Mouse (Mus musculus): Measurements from ENCODE around the gene Cldn7. TPM values are rescaled to one million over a fixed set of nuclear protein-coding genes. Genes with fewer than 3 reads are reported as not detected.
"Not testable (repeated sequence)": the region's sequence is repeated elsewhere in the genome, so short reads cannot be mapped to it uniquely, and the experiment has no call there.

Gene Cldn7
- not detected for total RNA-seq (2021)
- long read RNA-seq, experiment 1, result 0 reads
- long read RNA-seq, experiment 2, result 0 reads

DNA sequence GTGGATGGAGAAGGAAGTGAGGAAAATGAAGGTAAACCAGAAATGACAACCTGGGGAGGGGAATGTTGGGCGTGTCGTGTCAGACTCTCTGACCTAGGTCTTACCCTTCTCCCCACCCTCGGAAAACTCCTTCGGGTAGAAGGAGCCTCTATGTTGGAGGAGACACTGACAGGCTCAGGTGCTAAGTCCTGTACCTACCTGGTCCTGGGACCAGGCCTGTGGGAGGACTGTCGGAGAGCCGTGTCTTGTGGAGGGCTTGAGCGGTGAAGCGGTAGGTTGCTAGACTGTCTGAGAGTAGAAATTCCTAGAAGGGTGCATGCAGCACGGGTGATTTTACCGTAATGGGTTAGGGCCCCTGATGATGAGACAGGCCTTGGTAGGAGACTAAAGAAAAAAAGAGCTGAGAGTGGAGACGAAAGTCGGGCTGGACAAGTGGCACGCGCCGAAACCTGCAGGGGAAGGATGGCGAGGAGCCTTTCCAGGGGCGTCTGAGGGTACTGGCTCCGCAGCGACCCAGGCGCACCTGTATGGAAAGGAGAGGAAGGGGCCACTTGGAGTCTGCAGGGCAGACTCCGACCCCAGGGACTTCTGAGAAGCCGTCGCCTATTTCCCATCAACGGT is at the start of gene Cldn7:
Cldn7 (plus strand) TSS at position 130 of the 621 bp plus-strand sequence.
- no peak for DNase-seq (ENCODE audit: low spot score in 2 of 2)

DNA sequence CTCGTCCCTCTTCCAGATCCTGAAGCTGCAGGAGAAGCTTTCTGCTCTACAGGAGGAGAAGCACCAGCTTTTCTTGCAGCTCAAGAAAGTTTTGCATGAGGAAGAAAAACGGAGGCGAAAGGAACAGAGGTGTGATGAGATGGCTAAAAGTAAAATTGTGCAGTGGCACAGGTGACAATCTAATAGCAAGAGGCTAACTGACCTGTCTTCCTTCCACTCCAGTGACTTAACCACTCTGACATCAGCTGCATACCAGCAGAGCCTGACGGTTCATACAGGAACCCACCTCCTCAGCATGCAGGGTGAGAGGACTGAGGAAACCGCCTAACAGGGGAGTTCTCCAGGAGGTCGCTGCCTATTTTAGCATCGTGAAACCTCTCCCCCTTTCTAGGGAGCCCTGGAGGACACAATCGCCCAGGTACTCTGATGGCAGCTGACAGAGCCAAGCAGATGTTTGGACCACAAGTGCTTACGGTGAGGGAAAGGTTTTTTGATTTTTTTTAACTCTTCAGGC is 49.6 kb upstream of the Cldn7 start:
- no peak for DNase-seq (ENCODE audit: low spot score in 2 of 2)

DNA sequence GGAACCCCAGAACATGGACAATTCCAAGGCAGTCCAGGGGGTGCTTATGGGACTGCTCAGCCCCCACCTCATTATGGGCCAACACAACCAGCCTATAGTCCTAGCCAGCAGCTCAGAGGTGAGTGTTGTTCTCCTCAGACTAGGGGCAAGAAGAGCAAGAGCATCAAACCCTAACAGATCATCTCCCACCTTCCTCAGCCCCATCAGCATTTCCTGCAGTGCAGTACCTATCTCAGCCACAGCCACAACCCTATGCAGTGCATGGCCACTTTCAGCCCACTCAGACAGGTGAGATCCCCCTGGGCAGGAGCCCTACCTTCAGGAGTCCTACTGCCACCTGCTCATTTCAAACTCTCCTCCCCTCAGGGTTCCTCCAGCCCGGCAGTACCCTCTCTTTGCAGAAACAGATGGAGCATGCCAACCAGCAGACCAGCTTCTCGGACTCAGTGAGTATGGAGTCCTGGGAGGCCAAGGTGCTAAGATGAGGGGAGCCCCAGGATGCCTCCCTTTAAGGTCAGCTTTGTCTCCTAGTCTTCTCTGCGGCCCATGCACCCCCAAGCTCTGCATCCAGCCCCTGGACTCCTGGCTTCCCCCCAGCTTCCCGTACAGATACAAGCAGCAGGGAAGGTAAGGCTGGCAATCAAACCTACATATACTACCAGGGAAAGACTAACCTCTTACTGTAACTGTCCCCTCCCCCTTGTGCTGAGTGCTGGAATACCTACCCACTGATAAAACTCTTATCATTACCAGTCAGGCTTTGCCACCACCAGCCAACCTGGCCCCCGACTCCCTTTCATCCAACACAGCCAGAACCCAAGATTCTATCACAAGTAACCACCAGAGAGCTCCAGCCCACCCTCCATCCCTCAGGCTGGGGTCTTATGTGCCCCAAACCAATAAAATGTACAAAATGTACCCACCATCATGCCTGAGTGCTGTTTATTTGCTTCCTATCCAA is 48.6 kb upstream of the Cldn7 start:
- DNase-seq (ENCODE audit: low spot score in 2 of 2), result no peak

DNA sequence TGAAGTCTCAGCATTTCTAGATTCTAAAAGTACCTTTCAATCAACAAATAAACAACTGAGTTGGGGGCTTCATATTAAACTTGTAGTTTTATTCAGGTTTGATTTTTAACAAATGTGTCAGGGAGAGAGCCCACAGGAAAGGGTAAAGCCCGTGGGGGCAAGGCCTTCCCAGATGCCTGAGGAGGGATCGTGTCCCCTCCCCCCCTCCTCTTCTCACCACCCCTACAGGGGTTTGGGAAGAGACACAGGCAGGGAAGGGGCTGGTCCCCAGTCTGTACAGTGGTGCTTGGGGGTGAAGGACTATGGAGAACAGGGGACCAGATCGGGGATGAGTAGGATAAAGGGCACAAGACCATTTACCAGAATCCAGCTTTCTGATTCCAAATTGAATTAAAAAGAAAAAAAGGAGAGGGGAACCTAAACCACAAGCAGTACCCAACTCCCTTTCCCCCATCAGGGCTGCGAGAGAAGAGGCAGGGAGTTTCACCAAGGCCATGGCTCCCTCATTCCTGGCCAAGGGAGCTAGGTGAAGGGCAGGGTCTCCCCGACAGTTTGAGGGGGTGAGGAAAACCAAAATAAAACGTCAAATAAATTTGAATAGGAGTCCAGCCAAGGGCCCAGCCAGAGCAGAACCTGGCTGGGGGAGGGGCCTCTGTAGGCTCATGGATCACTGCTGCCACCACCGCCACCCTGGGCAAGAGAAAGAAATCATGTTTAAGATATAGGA is 47.8 kb upstream of the Cldn7 start:
- not testable (repeated sequence) for DNase-seq (ENCODE audit: low spot score in 2 of 2)

DNA sequence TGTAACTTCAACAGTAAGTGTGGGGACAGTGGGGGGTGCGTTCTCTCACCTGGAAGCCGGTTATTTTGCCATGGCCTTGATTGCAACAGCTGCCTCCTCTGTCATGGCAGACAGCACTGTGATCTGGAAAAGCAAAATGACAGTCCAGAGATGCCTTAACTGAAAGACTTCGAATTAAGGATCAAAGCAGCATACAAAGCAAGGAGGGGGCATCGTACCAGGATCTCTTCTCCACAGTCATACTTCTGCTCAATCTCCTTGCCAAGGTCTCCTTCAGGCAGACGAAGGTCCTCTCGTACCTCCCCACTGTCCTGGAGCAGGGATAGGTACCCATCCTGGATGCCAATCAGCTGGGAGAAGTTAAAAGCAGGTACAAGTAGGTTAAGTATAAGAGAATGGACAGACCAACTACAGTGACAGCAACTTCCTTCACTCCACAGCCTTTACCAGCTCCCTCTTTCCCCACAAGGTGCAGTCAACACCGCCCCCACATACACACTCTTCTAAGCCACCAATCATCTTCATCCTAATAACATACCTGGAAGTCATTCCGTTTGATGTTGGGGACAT is 47.1 kb upstream of the Cldn7 start:
- no peak for DNase-seq (ENCODE audit: low spot score in 2 of 2)

DNA sequence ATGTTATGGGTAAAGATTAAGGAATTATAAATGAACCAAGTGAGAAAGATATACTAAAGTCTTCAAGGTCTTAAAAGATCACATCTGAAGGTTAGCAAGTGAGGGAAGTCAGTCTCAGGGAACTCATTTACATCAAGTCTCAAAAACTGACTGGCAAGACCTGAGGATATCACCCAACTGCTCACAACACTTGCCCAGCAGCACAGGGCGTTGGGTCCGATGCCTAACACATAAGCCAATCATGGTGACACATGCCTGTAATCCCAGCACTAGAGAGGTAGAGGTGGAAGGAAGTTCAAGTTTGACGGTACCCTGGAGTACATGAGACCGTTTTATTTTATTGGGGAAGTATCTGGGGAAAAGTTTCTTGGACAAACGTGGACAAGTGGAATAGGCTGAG is 46.5 kb upstream of the Cldn7 start:
- DNase-seq (ENCODE audit: low spot score in 2 of 2), result no peak

DNA sequence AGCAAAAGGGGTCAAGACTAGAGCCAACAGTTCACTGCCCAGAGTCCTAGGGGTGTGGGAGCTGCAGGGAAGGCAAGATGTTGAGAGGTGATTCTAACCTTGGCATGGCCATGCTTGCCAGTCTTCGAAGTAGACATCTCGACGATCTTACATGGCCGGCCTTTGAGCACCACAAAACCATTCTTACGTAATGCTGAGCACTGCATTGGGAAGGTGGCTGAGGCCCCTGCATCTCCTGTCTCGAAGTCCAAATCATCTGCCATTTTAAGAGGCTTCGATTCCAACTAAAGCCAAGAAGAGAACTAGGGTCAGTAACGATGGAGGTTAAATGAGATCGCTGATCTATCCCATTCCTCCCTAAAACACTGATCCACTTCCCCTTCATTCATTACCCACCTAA is 45.5 kb upstream of the Cldn7 start:
- no peak for DNase-seq (ENCODE audit: low spot score in 2 of 2)

DNA sequence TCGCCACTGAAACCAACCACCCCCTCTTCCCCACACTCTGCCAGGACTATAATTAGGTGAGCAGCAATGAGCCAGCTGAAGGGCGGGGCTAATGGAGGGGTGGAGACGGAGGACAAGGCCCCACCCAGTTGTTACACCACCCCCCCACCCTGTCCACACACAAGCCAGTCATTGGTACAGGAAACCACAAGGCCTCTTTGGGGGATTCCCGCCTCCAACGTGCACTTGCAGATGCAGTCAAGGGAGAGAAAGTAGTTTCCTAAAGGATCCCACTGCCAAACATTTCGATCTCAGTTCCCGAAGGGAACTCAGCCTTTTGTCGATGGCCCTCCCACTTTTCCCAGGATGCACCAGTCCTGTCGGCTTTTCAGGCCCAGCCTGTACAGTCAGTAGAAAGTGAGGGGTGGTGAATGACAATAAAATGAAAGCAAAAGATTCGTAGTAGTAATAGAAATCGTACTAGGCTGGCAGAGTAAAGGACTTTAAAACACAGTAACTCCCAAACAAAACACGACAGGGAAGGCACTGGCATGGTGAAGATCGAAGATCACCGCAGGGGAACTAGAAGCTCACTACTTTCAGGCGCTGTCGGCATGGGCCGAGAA is 44.8 kb upstream of the Cldn7 start:
- peak; percentile 22 to 36 for DNase-seq (ENCODE audit: low spot score in 2 of 2)

DNA sequence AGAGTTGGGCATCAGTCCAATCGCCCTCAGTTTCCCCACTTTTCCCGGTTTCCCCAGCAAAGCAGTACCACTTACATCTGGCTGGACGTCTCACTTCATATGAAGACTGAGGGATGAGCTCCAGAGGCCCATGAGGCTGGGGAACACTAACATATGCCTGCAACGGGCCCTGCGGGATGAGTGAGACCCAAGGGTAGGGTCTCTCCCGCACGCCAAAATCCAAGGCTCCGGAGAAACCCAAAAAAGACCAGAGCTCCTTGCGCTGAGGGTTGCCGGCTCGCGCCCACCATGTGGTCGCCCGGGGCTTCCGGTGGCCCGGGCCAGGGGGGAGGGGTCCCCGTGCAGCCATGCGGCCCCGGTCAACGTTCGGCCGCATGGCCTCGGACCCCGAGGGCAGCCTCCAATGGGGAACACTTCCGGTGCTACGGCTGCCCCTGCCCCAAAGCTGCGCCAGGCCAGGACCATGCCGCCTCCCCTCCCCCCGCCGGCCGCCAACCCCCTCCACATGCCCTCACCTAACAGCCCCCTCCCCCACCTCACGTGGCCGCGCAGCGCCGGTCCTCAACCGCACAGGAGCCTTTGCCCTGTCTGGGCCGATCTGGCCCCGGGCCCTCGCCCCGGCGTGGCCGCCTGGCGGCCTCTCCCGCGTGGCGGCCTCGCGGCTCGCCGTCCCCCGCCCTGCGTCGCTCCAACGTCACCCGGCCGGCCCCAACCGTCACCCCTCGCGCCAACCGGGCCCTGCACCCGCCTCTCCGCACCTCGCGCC is 44.1 kb upstream of the Cldn7 start:
- peak; percentile 48 to 53 for DNase-seq (ENCODE audit: low spot score in 2 of 2)

DNA sequence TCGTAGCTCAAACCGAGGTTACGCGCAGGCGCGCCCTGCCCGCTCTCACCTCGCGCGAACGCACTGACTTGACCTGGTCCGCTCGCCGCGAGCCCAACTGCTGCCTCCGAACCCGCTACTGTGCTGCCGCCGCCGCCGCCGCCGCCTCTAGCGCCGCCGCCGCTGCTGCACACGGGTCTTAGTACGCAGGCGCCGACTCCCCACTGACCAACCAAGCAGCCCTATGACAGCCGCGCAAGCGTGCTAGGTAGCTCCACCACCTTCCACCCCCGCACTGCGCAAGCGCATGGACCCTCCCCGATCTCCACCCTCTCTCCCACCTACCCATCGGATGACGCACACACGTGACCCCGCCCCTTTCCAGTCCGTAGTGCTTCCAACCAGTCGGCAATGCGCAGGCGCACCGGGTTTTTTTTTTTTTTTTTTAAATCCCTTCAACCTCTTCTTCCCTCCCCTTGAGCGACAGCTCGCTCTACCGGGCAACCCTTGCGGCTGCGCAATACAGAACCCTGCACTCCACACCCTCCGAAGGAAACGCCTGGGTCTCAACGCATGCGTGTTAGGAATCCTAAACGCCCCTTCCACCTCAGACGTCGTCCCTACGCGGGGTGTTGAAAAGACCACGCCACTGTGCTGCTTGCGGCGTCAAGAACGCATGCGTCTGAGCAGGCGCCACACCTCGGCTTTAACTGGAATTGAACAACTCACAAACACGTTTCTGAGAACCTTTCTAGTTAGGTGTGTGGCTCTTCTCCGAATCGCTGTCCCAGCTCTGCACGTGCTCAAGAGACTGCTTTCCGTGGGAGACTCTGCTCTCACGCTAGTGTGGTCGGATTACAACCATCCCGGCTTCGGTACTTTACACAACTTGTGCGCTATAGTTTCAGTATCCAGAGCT is 43.2 kb upstream of the Cldn7 start, which contains the start of gene Eif5a:
Eif5a (minus strand) TSS at position 845 of the 898 bp plus-strand sequence.
- peak; percentile 100 for DNase-seq (ENCODE audit: low spot score in 2 of 2)

DNA sequence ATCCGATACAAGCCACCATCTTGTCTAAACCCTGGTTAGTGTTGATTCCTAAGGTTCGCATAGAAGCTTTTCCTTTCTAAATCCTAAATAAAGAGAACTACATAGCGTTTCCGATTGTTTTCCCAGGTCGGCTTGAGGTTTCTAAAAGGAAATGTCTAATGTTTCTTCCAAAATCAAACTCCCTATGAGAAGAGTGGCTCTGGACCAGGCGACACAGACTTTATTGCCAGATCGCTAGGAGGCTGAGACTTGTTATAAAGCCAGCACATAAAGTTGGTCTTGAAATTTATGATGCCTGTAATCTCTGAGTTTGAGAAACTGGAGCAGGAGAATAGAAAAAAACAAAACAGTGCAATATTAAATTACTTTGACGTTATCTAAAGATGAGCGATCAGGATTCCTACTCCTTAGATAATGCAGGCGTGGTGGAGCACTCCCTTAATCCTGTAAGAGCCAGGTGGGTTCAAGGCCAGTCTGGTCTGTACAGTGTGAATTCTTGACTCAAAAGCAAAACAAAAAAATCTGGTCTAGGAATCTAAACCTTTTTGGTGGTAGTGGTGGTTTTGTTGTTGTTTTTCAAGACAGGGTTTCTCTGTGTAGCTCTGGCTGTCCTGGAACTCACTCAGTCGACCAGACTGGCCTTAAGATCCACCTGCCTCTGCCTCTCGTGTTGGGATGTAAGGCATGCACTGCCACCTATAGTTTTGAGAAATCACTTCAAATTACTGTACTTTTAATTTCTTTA is 42.4 kb upstream of the Cldn7 start:
- no peak for DNase-seq (ENCODE audit: low spot score in 2 of 2)

DNA sequence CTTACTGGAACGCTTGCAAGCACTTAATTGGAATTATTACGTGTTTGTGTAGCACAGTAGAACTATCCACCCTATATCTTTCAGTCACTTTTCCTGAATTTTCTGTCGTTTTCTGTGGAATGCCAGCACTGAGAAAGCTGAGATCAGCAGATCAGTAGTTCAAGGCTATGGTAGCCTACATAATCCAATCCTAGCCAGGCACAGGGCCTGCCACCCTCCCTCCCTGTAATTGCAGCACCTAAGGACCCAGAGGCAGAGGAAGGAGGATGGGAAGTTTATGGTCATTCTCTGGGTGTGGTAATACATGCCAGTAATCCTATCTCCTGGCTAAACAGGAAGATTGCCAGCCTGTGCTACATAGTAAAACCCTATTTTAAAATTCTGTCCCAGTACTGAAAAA is 41.8 kb upstream of the Cldn7 start:
- DNase-seq (ENCODE audit: low spot score in 2 of 2), result no peak

DNA sequence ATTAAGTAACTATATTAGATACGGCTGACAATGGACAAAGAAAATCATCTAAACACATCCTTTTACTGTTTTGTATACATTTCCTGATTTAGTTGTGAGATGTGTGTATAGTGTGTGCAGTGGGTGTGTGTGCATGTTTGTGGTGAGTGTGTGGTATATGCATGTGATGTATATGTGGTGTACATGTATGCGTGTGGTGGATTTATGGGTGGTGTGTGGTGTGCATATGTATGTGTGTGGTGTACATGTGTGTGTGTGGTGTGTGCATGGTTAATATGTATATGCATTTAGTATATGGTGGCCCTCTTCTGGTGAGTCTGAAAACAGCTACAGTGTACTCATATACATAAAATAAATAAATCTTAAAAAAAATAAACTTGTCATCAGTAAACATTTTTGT is 37.1 kb upstream of the Cldn7 start:
- no peak for DNase-seq (ENCODE audit: low spot score in 2 of 2)

DNA sequence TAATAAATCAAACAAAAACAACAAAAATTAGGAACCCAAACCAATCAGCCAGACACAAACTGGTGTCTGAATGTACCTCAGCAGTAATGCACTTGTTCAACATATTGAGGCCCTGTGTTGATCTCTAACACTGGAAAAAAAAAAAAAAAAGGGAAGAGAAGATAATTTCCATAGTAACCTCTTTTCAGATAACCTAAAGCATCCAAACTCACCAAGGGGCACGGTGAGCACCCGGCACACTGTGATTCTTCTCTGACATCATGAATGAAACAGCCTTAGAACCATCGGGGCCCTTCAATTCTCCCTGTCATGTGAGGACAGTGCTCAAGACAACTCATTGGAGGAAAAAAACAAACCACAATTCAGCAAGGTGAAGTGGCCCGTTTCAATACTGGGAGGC is 34.9 kb upstream of the Cldn7 start:
- no peak for DNase-seq (ENCODE audit: low spot score in 2 of 2)

DNA sequence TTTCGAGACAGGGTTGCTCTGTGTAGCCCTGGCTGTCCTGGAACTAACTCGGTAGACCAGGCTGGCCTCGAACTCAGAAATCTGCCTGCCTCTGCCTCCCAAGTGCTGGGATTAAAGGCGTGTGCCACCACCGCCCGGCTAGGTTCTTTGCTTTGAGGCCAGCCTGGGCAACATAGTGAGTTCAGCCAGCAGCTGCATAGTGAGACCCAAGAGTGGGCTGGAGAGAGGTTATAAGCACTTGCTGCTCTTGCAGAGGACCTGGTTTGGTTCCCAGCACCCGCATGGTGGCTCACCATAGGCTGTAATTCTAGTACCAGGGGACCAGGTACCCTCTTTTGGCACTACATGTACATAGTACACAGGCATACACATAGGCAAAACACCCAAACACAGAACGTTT is 34.4 kb upstream of the Cldn7 start:
- not testable (repeated sequence) for DNase-seq (ENCODE audit: low spot score in 2 of 2)

DNA sequence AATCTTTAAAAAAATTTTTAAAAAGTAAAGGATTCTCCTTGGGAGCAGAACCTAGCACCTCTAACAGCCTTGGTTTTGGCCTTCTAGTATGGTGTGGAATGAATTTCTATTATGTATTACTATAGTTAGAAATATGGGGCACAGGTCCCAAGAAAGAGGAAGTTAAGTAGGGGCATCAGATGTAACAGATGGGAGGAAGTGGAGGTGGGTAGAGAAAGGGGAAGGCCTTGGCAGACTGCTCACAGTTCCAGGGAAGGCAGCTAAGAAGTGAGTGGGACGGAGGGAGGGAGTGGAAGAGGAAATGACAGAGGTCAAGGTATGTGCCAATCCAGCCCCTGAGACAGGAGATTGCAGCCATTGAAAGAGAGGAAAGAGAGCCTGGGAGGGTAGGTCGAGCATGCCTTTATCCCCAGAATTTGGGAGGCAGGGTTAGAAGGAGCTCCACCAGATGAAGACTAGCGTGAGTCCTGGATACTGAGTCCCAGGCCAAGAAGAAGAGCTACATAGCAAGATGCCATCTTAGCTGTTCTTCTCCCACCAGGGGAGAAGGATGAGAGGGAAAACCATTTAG is 33.5 kb upstream of the Cldn7 start:
- no peak for DNase-seq (ENCODE audit: low spot score in 2 of 2)

DNA sequence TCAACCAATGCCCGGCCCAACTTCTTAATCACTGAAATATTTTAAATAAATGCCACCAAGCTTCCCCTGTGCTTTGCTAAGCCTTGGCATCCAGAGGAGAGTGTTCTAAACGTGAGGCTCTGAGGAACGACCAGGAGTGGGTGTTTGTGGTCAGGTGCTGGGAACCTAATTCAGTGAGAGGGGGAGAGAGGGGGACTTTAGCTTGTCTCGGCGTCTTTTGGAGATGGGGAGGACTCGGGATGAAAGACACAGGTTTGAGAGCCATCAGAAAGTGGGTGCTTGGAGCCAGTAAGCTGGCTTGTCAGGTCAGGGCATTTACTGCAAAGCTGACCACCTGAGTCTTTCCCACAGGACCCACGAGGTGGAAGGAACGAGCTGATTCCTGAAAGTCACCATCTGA is 32.8 kb upstream of the Cldn7 start:
- no peak for DNase-seq (ENCODE audit: low spot score in 2 of 2)

DNA sequence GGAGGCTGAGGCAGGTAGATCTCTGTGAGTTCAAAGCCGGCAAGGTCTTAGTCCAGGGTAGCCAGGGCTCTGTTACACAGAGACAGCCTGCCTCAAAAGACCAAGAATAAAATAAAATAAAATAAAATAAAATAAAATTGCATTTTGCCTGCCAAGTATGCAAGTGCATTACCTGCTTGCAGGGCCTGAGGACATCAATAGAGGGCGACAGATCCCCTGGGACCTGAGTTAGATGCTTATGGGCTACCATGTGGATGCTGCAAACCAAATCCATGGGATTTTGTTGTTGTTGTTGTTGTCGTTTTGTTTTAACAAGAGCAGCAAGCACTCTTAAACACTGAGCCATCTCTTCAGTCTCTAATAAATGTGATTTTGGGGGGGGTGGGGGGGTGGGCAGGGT is 32.3 kb upstream of the Cldn7 start:
- no peak for DNase-seq (ENCODE audit: low spot score in 2 of 2)

Measured in left cerebral cortex, adult 18-20 months (tissue).